Mouse (Mus musculus) liver, embryonic 12.5 days (tissue): ENCODE results near the gene Tbc1d14. TPM values are rescaled to one million over a fixed set of nuclear protein-coding genes. Genes with fewer than 3 reads are reported as not detected.

Experiments used
- ATAC-seq: fragments of 200-750 bp; cut with Nextera tagmentation; 2 replicates; pipeline ENCODE4 v1.8.0; 2017; ENCODE audit warnings: moderate number of reproducible peaks, mild to moderate bottlenecking, moderate library complexity
- H3K27ac ChIP-seq: fragments of 300-500 bp; sonication (generic); 2 replicates; pipeline ENCODE4 v1.5.1; 2016; ENCODE audit warnings: mild to moderate bottlenecking
- H3K27me3 ChIP-seq: fragments of 300-500 bp; sonication (generic); replicated peaks from 2 replicates; pipeline ENCODE4 v1.6.1; 2016; ENCODE audit warnings: mild to moderate bottlenecking, moderate library complexity
- H3K36me3 ChIP-seq: fragments of 300-500 bp; sonication (generic); 2 replicates; pipeline ENCODE4 v1.6.1; 2016; ENCODE audit warnings: mild to moderate bottlenecking, moderate library complexity
- H3K4me1 ChIP-seq: fragments of 300-500 bp; sonication (generic); 2 replicates; pipeline ENCODE4 v1.6.1; 2016
- H3K4me2 ChIP-seq: fragments of 300-500 bp; sonication (generic); 2 replicates; pipeline ENCODE4 v1.6.1; 2016; ENCODE audit warnings: mild to moderate bottlenecking, moderate library complexity
- H3K4me3 ChIP-seq: fragments of 300-500 bp; sonication (generic); 2 replicates; pipeline ENCODE4 v1.5.1; 2016; ENCODE audit warnings: mild to moderate bottlenecking, moderate library complexity
- H3K9ac ChIP-seq: fragments of 300-500 bp; sonication (generic); 2 replicates; pipeline ENCODE4 v1.6.1; 2016; ENCODE audit warnings: mild to moderate bottlenecking, moderate library complexity
- H3K9me3 ChIP-seq: fragments of 300-500 bp; sonication (generic); replicated peaks from 2 replicates; pipeline ENCODE4 v1.6.1; 2016; ENCODE audit warnings: mild to moderate bottlenecking, moderate library complexity
- WGBS: fragments of 180-500 bp; shearing (Covaris S2); methylation state at CpG from one replicate; pipeline ENCODE4 v1.1.7; 2016; ENCODE audit not compliant: insufficient replicate concordance; 5-methylcytosine and 5-hydroxymethylcytosine counted together
- polyA plus RNA-seq: library from polyadenylated mRNA; unstranded; fragments of >200 nt; fragmentation: Nextera tagmentation; extraction: Ambion mirVana; gene quantifications from 2 replicates; pipeline ENCODE4 v1.2.1, GENCODE M21; 2016

The Tbc1d14 gene
- polyA plus RNA-seq, 1 experiment from 2014 or later = 15.4 TPM

DNA sequence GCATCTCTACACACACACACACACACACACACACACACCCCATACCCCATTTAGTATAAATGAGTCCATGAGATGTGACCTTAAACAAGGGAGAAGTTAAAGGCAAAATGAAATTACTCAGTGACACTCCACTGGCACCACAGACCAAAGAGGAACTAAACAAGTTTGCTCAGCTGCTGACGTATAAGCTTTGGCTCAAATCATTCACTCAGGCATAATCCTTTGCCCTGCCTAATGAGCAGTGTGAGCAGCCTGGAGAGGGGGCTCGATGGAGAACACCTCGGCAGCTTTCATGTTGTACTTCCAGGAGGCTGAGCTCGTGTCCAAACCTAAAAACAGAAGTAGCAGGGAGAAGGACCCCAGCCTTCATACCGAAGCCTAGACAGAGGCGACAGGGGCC lies 43.8 kb downstream of the Tbc1d14 start:
- no peak for ATAC-seq

DNA sequence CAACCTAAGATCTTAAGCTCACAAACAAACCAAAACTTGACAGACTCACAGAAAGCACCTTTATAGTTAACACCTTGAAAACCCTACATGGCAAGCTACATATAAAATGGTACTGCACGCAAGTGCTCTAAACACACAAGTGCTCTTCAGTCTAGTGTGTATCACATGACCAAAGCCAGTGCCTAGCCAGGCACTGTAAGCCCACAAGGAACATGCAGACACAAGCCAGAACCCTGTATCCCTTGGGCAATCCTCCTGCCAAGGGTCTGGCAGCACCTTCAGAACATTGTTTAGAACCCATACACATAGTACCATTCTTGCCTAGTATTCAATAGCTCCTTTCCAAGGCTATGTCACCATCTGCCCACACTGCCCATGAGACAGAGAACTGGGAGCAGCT lies 48.3 kb downstream of the Tbc1d14 start:
- WGBS = 95% methylated on average over 1 of the region's 1 CpGs
- Histone ChIP-seq H3K27me3 (no peaks in the 10 kb centered on the region), H3K9ac (no peak overlapping the region), H3K9me3 (no peaks in the 10 kb centered on the region), H3K36me3 (no peaks in the 10 kb centered on the region), H3K4me2 (no peak overlapping the region), H3K4me1 (no peaks in the 10 kb centered on the region), H3K4me3 (no peak overlapping the region), H3K27ac (no peak overlapping the region)
- no peak for ATAC-seq

More for the DNA sequence above, 43.8 kb downstream of the Tbc1d14 start:
- H3K4me1 ChIP-seq = peaks cover 15% of the 10 kb centered on the region; the same call in 1 of the 2 replicates
- no peaks in the 10 kb centered on the region for H3K27me3 ChIP-seq
- H3K27ac ChIP-seq = no peak overlapping the region
- no peak overlapping the region for H3K4me3 ChIP-seq
- H3K9ac ChIP-seq = no peak overlapping the region
- 55% methylated on average over 6 of the region's 6 CpGs for WGBS
- H3K4me2 ChIP-seq = no peak overlapping the region
- H3K36me3 ChIP-seq = no peaks in the 10 kb centered on the region
- no peaks in the 10 kb centered on the region for H3K9me3 ChIP-seq

DNA sequence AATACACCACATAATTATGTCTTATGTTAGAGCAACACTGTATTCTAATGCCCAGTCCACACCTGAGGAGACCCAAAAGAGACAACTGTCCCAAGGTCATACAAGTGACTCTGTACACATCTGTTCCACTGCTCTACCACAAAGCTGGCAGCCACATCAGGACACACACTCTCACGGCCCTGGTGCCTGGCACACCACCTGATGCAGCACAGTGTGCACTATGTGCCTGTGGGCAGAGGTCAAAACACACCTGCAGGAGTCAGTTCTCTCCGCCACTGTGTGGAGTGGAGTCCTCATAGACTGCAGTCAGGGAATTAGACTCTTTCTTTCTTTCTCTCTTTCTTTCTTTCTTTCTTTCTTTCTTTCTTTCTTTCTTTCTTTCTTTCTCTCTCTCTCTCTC lies 52.1 kb downstream of the Tbc1d14 start:
- H3K36me3 ChIP-seq = no peaks in the 10 kb centered on the region
- no peak for ATAC-seq
- no peak overlapping the region for H3K4me2 ChIP-seq
- 77% methylated on average over 2 of the region's 2 CpGs for WGBS
- H3K27ac ChIP-seq = no peak overlapping the region
- H3K27me3 ChIP-seq = no peaks in the 10 kb centered on the region
- no peaks in the 10 kb centered on the region for H3K9me3 ChIP-seq
- H3K4me1 ChIP-seq = peaks cover 12% of the 10 kb centered on the region
- no peak overlapping the region for H3K9ac ChIP-seq
- H3K4me3 ChIP-seq = no peak overlapping the region

DNA sequence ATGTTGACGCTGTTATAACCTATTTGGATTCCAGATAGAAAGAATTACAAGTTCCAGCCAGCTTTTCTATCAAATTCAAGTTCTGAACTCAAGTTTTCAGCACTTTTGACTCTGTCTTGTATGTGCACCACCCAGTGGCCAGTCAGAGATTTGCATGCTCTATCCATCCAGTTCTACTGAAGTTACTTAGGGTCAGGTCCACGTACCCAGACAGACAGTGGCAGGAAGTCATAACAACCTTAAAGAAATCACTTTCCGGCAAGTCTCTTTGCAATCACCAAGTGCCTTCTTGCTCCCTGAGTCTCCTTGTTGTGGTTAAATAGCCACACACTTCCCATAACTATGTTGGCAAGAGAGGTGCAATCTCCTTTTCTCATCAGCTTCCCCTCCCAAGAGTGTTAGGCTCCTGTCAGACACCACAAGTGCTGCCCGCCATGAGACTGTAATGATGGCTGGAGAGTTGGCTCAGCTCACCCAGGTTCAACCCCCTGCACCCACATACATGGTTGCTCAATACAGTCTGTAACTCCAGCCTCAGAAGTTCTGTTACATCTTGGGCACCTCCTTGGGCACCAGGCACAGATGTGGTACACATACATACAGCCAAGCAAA lies 54.4 kb downstream of the Tbc1d14 start:
- Histone ChIP-seq H3K27ac (no peak overlapping the region; the same call in 1 of the 2 replicates), H3K4me1 (peaks cover 27% of the 10 kb centered on the region), H3K9ac (no peak overlapping the region), H3K9me3 (no peaks in the 10 kb centered on the region), H3K27me3 (no peaks in the 10 kb centered on the region), H3K4me3 (no peak overlapping the region), H3K4me2 (no peak overlapping the region), H3K36me3 (no peaks in the 10 kb centered on the region)
- ATAC-seq = 0 out of 2 replicates have a peak, but pooled peaks have one; percentile 42
- 14% methylated on average over 4 of the region's 4 CpGs for WGBS

DNA sequence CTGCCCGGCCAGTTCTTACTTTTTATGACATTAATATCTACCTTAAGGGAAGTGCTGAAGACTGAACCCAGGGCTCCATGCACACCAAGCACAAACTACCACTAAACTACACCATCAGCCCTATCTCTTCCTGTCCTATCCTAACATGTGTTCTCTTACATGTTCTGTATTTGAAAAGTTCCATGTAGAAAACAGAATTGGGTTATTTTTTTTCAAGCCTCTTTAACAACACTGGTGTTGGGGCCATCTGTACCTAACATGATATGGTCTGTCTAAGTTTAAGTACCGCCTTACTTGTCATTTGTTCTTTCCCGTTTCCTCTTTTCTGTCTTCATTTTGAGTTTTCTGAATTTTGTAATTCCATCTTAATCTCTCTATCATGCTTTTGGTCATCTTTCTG lies 56.7 kb downstream of the Tbc1d14 start:
- Histone ChIP-seq H3K36me3 (no peaks in the 10 kb centered on the region), H3K27ac (no peak overlapping the region), H3K4me3 (no peak overlapping the region), H3K4me1 (peaks cover 34% of the 10 kb centered on the region), H3K9me3 (no peaks in the 10 kb centered on the region), H3K4me2 (no peak overlapping the region), H3K27me3 (no peaks in the 10 kb centered on the region), H3K9ac (no peak overlapping the region)
- ATAC-seq = no peak
- 72% methylated on average over 3 of the region's 3 CpGs for WGBS

DNA sequence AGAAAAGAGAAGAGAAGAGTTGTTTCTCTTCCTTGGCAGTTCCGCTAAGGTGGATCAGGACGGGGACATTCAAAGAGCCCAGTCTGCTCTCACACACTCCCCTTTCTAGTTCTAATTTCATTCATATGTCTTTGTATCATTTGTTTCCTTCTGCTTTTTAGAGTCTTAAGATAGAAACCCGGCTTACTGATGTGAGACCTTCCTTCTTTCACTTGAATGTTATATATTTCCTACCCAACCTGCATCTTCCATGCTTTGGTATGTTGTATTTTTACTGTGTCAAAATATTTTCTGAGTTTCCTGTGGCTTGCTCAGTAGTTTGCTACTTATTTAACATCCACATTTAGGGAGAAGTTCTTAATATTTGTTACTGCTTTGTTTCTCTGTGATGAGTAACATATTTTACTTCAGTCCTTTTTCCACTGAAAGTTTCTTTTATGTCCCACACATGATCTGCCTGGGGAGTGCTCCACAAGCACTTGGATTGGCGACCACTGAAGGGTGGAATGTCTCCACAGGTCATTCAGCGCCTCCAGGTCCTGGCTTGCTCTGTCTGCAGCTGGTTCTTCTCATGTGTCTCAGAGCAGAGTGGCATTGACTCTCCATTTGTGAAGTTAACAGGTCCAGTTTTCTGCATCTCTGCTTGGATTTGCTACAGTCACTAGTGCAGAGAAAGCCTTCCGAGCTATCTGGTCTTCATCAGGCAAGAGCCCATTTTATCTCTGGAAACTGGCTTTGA lies 57.5 kb downstream of the Tbc1d14 start:
- no peaks in the 10 kb centered on the region for H3K9me3 ChIP-seq
- 77% methylated on average over 6 of the region's 6 CpGs for WGBS
- no peak overlapping the region for H3K4me2 ChIP-seq
- H3K36me3 ChIP-seq = no peaks in the 10 kb centered on the region
- H3K27ac ChIP-seq = no peak overlapping the region
- H3K4me3 ChIP-seq = no peak overlapping the region
- no peak overlapping the region for H3K9ac ChIP-seq
- peaks cover 42% of the 10 kb centered on the region for H3K4me1 ChIP-seq
- no peak for ATAC-seq
- no peaks in the 10 kb centered on the region for H3K27me3 ChIP-seq

DNA sequence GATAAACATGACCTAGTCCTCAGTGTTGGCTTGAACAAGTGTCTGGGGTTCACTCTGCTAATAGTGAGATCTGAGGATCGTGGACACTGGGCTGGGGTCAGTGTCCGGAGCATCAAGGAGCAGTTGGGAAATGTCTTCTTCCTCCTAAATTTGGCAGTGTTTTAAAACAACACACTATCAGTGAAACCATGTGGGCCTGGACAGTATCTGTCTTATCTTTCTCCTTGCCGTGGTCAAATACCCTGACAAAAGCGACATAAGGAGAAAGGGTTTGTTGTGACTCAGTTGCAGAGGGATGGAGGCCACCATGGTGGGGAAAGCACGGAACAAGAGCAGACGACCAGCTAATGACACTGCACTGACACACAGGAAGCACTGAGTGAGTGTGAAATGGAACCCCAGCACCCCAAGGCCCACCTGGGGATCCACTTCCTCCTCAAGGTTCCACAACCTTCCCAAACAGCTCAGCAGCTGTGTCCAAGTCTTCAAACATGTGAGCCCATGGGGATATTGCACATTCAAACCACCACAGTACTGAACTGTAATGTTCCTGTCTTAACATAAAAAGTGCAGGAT lies 58.5 kb downstream of the Tbc1d14 start:
- 25% methylated on average over 6 of the region's 6 CpGs for WGBS

DNA sequence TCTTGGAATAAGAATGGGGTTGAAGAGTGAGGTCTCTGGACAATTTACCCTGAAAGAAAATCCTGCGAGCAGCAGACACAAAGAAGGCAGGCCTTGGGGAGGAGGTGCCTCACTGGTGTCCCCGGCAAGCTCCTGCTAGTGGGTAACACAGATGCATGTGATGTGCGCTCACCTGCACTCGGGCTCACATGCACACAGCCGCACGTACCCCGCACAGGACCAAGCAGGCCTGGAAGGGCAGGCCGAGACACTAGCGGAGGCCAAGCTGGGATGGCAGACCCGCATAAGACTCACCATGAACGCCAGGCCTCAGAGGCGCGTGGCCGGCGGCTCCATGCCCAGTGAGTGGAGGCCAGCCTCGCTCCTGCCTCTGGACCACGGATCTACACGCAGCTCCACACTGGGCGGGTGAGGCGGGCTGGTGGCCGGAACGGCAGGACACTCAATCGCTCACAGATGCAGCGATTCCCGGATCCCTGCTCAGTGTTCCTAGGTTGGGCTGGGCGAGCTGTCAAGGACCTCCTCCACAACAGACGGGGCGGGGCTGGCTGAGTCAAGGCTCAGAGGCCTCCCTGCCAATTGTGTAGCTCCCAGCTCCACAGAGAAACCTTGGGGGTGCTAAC lies 62.8 kb downstream of the Tbc1d14 start:
- peak overlapping the region; percentile 71 for H3K27ac ChIP-seq
- ATAC-seq = peak; percentile 95
- peaks cover 5% of the 10 kb centered on the region for H3K36me3 ChIP-seq
- peak overlapping the region; percentile 82 for H3K9ac ChIP-seq
- H3K4me3 ChIP-seq = peak overlapping the region; percentile 74
- peaks cover 59% of the 10 kb centered on the region for H3K4me1 ChIP-seq
- WGBS = under 1% methylated on average over 28 of the region's 28 CpGs
- H3K4me2 ChIP-seq = peak overlapping the region; percentile 96
- no peaks in the 10 kb centered on the region for H3K9me3 ChIP-seq
- H3K27me3 ChIP-seq = no peaks in the 10 kb centered on the region

More for the DNA sequence above, 58.5 kb downstream of the Tbc1d14 start:
- Histone ChIP-seq H3K27ac (no peak overlapping the region), H3K36me3 (no peaks in the 10 kb centered on the region), H3K4me3 (no peak overlapping the region), H3K27me3 (no peaks in the 10 kb centered on the region), H3K4me1 (peaks cover 52% of the 10 kb centered on the region), H3K9me3 (no peaks in the 10 kb centered on the region), H3K9ac (peak overlapping the region; percentile 3; the same call in 1 of the 2 replicates), H3K4me2 (no peak overlapping the region)
- ATAC-seq = no peak

DNA sequence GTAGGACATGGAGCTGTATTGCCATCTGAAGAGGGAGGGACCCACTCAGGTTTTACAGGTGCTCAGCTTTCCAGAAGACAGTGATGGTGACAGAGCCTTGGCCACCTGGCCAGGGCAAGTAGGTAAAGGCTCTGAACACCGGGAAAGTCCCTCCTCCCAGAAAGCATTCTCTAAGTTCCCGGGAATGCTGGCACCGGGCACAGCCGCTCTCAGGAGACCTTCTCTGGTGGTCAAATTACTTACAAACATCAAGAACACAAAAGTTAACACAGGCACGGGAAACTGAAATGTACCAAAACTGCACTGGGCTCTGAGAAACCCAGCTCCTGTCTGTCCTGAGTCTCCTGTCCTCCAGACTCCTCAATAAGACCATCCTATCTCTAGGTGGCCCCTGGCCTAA lies 63.4 kb downstream of the Tbc1d14 start:
- Histone ChIP-seq H3K4me2 (peak overlapping the region; percentile 96), H3K4me1 (peaks cover 56% of the 10 kb centered on the region), H3K9ac (peak overlapping the region; percentile 82), H3K9me3 (no peaks in the 10 kb centered on the region), H3K4me3 (peak overlapping the region; percentile 74), H3K27me3 (no peaks in the 10 kb centered on the region), H3K36me3 (peaks cover 10% of the 10 kb centered on the region), H3K27ac (peak overlapping the region; percentile 71)
- WGBS = 11% methylated on average over 5 of the region's 5 CpGs
- no peak for ATAC-seq

DNA sequence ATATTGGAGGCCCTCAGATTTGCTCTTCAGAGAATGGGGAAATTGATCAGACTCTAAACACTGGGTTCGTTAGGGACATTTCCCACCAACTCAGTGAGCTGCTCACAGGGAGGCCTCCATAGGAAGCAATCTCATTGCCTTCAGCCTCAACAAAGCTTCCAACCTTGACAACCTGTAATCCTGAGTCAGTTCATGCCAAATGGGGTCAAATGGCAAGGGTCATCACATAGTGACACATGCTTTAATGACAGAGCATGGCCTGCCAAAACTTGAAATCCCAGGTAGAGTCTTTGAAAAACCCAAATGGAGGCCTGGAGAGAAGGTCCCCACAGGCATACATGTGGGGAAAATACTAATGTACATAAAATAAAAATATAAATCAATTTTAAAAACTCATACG lies 66.2 kb downstream of the Tbc1d14 start:
- ATAC-seq = no peak
- Histone ChIP-seq H3K27ac (no peak overlapping the region), H3K9ac (no peak overlapping the region), H3K9me3 (no peaks in the 10 kb centered on the region), H3K36me3 (peaks cover 32% of the 10 kb centered on the region), H3K4me2 (no peak overlapping the region), H3K4me3 (no peak overlapping the region), H3K4me1 (peaks cover 66% of the 10 kb centered on the region), H3K27me3 (no peaks in the 10 kb centered on the region)
- WGBS = 82% methylated on average over 2 of the region's 2 CpGs

DNA sequence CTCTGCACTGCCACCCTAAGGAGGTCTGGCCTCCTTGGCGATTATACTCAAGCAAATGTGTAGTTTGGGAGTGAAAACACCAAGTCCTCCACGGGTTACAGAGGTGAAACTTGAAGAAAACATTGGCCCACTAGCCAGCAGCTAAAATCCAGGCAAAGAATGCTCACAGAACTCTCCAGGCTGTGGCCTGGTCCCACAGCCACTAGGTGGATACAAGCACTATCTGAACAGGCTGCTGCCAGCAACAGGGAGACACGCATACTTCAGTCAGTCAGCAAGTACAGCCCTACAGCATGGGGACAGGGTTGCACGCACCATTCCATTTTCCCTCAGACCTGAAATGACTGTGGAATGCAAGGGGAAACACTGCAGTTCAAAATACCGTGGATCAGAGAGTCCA lies 66.8 kb downstream of the Tbc1d14 start:
- H3K4me2 ChIP-seq = no peak overlapping the region
- peaks cover 62% of the 10 kb centered on the region for H3K4me1 ChIP-seq
- H3K27me3 ChIP-seq = no peaks in the 10 kb centered on the region
- H3K9ac ChIP-seq = no peak overlapping the region
- 65% methylated on average over 5 of the region's 5 CpGs for WGBS
- no peak for ATAC-seq
- no peak overlapping the region for H3K4me3 ChIP-seq
- H3K36me3 ChIP-seq = peaks cover 39% of the 10 kb centered on the region
- H3K9me3 ChIP-seq = no peaks in the 10 kb centered on the region
- no peak overlapping the region for H3K27ac ChIP-seq

DNA sequence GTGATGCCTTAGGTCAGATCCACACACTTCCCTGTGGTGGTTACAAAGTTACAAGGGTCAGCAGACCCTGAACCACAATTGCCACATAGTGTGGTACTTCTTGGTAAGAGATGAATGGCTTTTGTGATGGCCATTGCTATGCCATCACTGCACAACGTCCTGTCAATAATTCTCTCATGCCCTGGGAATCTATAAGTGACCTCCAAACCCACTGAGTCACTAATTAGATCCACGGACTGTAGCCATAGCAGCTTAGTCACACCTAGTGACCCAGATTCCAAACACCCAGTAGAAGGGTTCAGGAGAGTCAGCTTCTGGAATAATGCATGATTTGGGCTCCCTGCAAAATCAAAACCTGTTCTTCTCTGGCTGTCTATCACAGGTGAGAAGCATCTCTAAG lies 67.9 kb downstream of the Tbc1d14 start:
- Histone ChIP-seq H3K36me3 (peaks cover 49% of the 10 kb centered on the region), H3K27me3 (no peaks in the 10 kb centered on the region), H3K4me1 (peaks cover 51% of the 10 kb centered on the region), H3K4me2 (no peak overlapping the region), H3K9ac (no peak overlapping the region), H3K9me3 (no peaks in the 10 kb centered on the region), H3K4me3 (no peak overlapping the region), H3K27ac (no peak overlapping the region)
- no peak for ATAC-seq
- WGBS = 75% methylated on average over 2 of the region's 2 CpGs
